Mouse (Mus musculus): ENCODE measurements at regions not wholly inside any gene's neighbourhood (a gene's known extent, or its start where the extent isn't known, plus 50 kb on each side); places are given as distances from the start of the nearest gene placed in this dataset.

DNA sequence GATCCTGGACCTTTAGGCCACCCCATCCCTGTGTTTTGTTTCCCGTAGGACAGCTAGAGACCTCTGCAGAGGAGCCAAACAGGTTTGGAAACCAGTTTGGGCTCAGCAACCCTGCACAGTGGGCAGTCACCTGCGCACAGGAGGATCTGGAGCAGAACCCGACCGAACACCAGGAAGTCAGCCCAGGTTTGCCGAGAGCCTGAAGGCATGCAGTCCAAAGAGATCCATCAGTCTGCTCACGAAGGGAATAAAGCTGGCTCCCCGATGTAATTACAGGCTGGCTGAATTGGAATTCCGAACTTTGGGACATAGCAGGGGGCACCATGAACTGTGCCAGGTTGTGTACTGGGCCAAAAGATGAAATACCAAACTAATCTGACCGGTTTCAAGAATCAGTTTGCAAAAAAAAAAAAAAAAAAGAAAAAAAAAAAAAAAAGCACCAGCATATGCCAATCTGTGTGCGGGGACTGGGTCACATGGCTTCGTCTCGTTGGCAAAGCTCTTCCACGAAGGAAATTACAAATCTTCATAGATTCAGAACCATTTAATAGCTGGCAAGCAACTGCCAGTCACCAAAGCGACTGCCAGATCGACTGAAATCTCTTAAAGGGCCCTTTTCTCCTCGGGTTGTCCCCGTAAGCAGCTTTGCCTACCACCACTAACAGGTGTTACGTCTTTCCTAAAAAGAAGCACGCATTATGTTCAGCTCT, 137.0 kb upstream of the Dyrk2 start:
- TF ChIP-seq CTCF (IDR thresholded peaks at IDR 0.05; ENCODE audit: extremely low read depth, insufficient read length, insufficient replicate concordance, low read depth, low read length) = no peak
- no peak for TF ChIP-seq POLR2A (IDR thresholded peaks at IDR 0.05; ENCODE audit: low read depth, low read length)
